Mouse (Mus musculus): ENCODE results near the gene Rnf41.

Gene Rnf41

DNA sequence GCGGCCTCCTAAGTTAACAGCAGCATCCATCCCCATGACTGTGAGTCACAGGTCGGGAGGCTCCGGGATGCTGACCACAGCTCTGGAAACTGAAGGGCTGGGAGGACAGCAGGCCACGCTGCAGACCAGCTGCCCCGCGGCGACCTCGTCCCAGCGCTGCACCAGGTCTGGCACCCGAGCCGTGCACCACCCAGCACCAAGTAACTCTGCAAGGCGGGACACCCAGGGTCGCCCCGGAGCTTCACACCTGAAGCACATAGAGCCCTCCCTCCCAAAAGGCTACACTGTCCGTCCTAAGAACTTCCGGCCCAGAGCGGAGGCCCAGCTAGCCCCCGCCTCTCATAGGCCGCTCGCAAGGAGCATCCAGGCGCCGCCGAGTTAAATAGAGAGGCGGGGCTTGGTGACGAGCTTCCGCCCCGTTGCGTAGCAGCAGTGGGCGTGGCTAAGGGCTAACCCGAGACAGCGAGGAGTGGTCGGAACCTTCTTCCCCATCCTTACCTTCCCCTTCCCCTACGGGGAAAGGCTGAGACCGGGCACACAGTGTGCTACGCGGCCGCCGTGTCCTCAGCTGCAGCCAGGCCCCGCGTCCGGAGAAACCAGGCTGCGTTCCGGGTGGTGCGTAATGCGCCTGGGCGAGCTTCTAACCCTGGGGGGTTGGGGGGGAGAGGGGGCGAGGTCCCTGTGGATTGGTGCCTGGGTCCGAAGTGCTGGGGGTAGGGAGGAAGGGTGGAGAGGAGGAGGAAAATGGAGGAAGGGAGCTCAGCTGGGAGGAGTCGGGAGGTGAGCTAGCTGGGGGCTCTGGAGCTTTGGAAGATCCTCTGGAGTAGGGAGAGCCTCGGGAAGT lies at the start of gene Rnf41, which contains the start of gene Nabp2:
Rnf41 (plus strand) TSS at position 447 of the 844 bp plus-strand sequence.
Nabp2 (minus strand) TSS at position 282 of the 844 bp plus-strand sequence.
- DNase-seq (ENCODE audit: inconsistent ontology term), result peak; percentile 97

DNA sequence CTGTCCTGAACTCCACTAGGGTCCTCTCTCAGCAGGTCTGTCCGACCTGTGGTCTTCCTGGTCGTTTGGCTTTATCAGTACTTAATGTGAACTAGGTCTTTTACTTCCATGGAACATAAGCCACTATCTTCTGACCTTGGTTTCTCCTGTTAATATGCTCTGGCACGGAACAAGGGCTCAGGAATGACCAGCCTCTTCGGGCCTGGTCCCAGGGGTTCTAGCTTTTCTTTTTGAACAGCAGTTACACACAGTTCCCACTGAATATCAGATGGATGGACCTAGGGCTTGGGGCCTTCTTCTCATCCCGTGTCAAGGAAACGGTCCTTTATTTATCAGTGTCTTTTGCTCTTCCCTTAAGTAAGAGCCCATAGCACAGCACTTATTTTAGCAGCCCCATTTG lies 49.6 kb upstream of the Rnf41 start:
- no peak for DNase-seq (ENCODE audit: inconsistent ontology term)

GRCm38 (mm10) chr10:128362568-128362967 lies 48.9 kb upstream of the Rnf41 start:
- DNase-seq (ENCODE audit: inconsistent ontology term), result no peak

GRCm38 (mm10) chr10:128367899-128368401 lies 43.5 kb upstream of the Rnf41 start:
- DNase-seq (ENCODE audit: inconsistent ontology term), result no peak

DNA sequence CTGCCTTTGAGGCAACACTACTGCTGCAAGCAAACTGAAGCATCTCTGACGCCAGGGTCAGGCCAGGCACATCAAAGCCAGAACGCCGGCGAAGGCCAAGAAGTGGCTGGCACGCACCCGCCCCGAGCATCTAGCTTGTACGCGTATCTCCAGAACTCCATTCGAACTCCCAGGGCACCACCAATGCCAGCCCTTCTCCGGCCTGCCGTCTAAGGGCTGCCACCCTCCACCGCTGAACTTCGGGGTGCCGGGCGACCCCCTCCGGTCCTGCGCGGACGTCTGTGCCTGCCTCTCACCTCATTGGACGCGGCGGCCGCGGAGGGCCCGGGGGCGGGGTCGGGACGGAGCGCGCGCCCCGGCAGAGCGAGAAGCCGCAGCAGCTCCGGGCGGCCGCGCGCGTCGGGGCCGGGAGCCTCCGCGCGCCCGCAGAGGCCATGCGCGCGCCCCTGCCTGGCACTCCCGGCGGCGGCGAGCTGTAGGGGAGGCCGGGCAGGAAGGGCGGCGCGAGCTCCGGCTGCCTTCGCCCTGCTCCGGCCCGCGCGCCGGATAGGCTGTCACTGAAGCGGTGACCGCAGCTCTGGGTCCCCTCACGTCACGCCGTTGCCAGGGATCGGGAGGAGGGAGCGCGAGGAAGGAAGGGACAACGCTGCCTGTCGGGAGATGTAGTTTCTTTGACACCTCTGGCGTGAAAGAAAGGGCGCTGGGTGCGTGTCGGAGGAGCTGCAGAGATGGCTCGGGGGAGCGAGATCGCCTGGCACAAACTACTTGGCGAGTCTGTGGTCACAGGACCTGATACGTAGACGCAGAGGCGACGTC lies 42.8 kb upstream of the Rnf41 start, which contains the start of gene Coq10a:
Coq10a (minus strand) TSS at position 596 of the 816 bp plus-strand sequence.
- DNase-seq (ENCODE audit: inconsistent ontology term), result peak; percentile 97

GRCm38 (mm10) chr10:128369218-128369543 lies 42.3 kb upstream of the Rnf41 start:
- DNase-seq (ENCODE audit: inconsistent ontology term), result no peak

DNA sequence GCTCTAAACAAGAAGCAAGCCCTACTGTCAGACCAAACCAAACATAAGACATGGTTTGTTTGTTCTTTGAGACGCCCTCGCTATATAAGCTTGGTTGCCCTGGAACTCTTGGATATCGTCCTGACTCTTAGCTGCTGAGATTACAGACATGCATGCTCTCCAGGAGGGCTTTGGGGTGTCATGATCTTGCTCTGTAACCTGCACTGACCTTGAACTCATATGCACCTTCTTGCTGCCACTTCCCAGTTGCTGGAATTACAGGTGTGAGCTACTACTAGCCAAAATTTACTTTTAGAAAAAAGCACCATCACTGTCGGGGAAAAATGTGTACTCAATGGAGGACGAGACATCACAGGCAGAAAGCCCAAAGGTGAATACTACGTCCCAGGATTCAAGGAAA lies 41.9 kb upstream of the Rnf41 start:
- no peak for DNase-seq (ENCODE audit: inconsistent ontology term)

- DNase-seq (ENCODE audit: inconsistent ontology term), result no peak
Measured at GRCm38 (mm10) chr10:128370021-128370420, 41.4 kb upstream of the Rnf41 start.

DNA sequence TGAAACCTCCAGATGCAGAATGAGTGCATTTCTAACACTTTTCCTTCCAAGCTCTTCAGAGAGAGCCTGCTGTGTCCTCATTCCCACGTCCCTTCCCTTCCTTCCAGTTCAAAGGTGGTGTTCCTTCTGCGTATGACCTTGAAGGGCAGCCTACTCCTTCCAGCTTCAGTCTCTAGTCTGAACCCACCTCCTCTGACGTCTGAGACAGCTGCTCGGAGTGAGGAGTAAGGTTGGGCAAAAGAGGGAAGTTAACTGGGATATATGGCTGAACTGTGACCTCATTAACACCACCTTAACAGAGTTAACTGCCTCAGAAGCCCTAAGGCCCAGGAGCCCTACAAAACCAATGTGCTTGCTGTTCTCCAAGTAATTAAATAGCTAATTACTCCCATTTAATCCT lies 40.9 kb upstream of the Rnf41 start:
- DNase-seq (ENCODE audit: inconsistent ontology term), result no peak

GRCm38 (mm10) chr10:128372142-128372541 lies 39.3 kb upstream of the Rnf41 start:
- DNase-seq (ENCODE audit: inconsistent ontology term), result no peak

DNA sequence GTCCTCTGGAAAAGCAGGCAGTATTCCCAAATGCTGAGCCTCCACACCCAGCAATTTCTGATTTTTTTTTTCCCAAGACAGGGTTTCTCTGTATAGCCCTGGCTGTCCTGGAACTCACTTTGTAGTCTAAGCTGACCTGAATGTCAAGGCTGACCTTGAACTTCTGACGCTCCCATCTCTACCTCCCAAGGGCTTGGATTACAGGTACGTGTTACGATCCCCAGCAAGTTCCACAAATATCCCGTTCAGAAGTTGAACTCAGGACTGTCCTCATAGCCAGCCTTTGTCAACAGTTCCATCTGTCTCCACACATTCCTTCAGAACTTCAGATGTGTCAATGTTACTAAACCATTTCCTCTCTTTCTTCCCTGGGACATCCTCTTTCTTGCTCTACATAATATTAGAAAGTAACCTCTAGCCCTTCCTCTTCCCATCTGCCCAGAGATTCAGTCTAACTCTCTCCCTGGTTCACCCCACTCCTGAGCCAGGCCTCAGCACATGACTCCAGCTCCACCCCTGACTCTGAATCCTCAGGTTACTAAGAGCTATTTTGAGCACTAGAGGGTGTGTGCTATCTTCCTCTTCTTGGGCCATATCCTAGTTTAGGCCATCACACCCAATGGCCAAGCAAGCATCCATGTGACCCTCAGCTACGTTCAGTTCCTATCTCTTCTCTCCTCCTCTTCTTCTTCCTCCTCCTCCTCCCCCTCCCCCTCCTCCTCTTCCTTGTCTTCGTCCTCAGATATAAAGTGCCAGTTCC lies 38.3 kb upstream of the Rnf41 start:
- DNase-seq (ENCODE audit: inconsistent ontology term), result no peak

DNA sequence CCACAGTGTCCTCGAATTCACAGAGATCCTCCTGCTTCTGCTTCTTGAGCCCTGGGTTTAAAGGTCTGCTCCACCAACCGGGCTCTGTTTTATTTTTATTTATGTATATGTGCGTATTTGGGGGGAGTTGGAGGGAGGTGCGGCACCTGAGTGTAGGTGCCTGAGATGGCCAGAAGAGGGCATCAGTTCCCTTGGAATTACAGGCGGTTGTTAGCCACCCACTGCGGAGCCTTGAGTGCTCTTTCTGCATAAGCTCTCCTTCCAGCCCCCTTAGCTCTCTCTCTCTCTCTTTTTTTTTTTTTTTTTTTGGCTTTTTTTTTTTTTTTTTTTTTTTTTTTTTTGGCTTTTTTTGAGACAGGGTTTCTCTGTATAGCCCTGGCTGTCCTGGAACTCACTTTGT lies 37.1 kb upstream of the Rnf41 start:
- DNase-seq (ENCODE audit: inconsistent ontology term), result no peak

- no peak for DNase-seq (ENCODE audit: inconsistent ontology term)
Measured at GRCm38 (mm10) chr10:128376099-128376454, 35.4 kb upstream of the Rnf41 start.

- DNase-seq (ENCODE audit: inconsistent ontology term), result peak; percentile 88
Measured at GRCm38 (mm10) chr10:128376455-128377211, 34.8 kb upstream of the Rnf41 start, which contains the start of gene Ankrd52. Gene Ankrd52 (plus strand): TSS chr10:128377115.

- peak; percentile 58 for DNase-seq (ENCODE audit: inconsistent ontology term)
Measured at GRCm38 (mm10) chr10:128377222-128377939, 34.1 kb upstream of the Rnf41 start.

- no peak for DNase-seq (ENCODE audit: inconsistent ontology term)
Measured at GRCm38 (mm10) chr10:128377940-128378448, 33.5 kb upstream of the Rnf41 start.

GRCm38 (mm10) chr10:128378462-128378861 lies 33.0 kb upstream of the Rnf41 start:
- DNase-seq (ENCODE audit: inconsistent ontology term), result peak; percentile 48

- no peak for DNase-seq (ENCODE audit: inconsistent ontology term)
Measured at GRCm38 (mm10) chr10:128379260-128379659, 32.2 kb upstream of the Rnf41 start.

DNA sequence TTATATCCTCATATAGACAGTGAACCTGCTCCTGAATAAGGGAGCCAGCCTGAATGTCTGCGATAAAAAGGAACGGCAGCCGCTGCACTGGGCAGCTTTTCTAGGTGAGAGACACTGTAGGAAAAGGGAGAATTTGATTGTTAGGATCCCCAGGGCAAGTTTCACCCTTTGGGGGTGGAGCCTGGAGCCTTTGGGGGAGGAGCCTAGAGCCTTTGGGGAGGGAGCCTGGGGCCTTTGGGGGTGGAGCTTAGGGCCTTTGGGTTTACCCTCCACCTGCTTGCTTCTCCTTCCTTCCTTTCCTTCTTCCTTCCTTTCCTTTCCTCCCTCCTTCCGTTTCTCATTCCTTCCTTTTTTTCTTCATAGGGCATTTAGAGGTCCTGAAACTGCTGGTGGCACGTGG lies 30.9 kb upstream of the Rnf41 start:
- peak; percentile 36 for DNase-seq (ENCODE audit: inconsistent ontology term)

DNA sequence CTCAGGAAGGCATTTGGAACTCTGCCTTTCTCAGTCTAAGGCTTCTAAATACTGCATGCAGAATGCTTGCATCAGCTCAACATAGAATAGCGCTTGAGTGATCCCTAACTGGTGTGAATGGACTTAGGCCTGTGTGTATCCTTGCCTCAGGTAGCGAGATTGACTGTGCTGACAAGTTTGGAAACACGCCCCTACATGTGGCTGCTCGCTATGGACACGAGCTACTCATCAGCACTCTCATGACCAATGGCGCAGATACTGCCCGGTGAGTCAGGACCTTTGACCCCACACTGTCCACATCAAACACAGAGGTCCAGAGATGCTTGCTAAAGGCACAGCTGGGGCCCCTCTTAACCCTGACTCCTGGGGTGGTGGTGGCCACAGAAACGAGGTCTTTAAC lies 29.0 kb upstream of the Rnf41 start:
- no peak for DNase-seq (ENCODE audit: inconsistent ontology term)

All from Muller cell, postnatal 12 days (primary cell).